Mouse (Mus musculus) cortical plate, adult 2 months (tissue): Measurements from ENCODE around the gene Sptbn1.

ENCODE experiments used
- CTCF ChIP-seq: fragments of 200-500 bp; IDR thresholded peaks from 2 replicates; pipeline ENCODE4 v1.5.1; 2011; ENCODE audit warnings: mild to moderate bottlenecking, control low read depth, low read length; ENCODE audit not compliant: insufficient read depth; ENCODE audit errors: extremely low read depth
- POLR2A ChIP-seq: fragments of 200-500 bp; IDR thresholded peaks from 2 replicates; pipeline ENCODE4 v1.6.1; 2011; ENCODE audit warnings: mild to moderate bottlenecking, low read length, control low read depth; ENCODE audit not compliant: insufficient read depth; ENCODE audit errors: extremely low read depth

DNA sequence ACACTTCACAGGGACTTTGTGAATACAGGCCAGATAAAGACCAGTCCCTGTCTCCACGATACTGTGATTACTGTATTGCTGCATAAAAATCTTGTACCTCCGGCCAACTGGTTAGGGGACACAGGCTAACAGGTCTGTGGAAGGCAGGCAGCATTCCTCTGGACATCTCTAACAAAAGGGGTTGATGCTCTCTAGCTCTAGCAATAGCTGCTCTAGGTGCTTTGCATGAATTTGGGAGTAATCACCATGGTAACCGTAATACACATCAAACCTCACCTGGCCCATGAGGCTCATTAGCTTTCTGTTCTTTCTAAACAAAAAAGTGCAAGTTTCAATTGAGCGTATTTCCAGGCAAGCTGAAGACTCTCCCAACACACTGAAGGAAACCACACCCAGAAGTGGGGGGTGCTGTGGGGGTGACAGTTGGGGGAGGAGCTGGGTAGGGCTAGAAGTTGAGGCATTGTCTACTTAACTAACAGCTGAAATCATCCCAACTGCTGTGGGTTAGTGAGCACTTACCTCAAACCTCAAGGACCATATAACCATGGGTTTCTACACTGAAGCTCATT, 81.0 kb downstream of the Sptbn1 start:
- no peak for TF ChIP-seq POLR2A
- no peak for TF ChIP-seq CTCF
